Mouse (Mus musculus) myocyte (in vitro differentiated cells): ENCODE measurements around the gene B230219D22Rik. TPM values are rescaled to one million over a fixed set of nuclear protein-coding genes. Genes with fewer than 3 reads are reported as not detected.

Experiments used
- H3K27me3 ChIP-seq: one replicate; pipeline ENCODE4 v1.6.1; 2011; ENCODE audit not compliant: control insufficient read depth, insufficient read depth, insufficient read length
- H3K36me3 ChIP-seq: one replicate; pipeline ENCODE4 v1.6.1; 2011; ENCODE audit not compliant: control insufficient read depth, insufficient read depth
- H3K4me2 ChIP-seq: one replicate; pipeline ENCODE4 v1.6.1; 2011; ENCODE audit warnings: low read depth, control low read depth
- H3K4me3 ChIP-seq: one replicate; pipeline ENCODE4 v1.5.1; 2011; ENCODE audit warnings: mild to moderate bottlenecking, control low read depth, moderate library complexity
- H3K79me2 ChIP-seq: one replicate; pipeline ENCODE4 v1.6.1; 2011; ENCODE audit not compliant: control insufficient read depth, insufficient read depth
- H3ac ChIP-seq: one replicate; pipeline ENCODE4 v1.6.1; 2011; ENCODE audit not compliant: control insufficient read depth, insufficient read length
- CEBPB ChIP-seq: IDR thresholded peaks from 2 replicates; pipeline ENCODE4 v1.6.1; 2011; ENCODE audit warnings: mild to moderate bottlenecking, moderate library complexity; ENCODE audit not compliant: poor library complexity, insufficient read depth, severe bottlenecking
- E2F4 ChIP-seq: IDR thresholded peaks from one replicate; pipeline ENCODE4 v1.6.1; 2011; ENCODE audit warnings: mild to moderate bottlenecking, control low read depth, moderate library complexity; ENCODE audit not compliant: insufficient read depth
- MAX ChIP-seq: IDR thresholded peaks from one replicate; pipeline ENCODE4 v1.6.1; 2011; ENCODE audit warnings: low read depth, mild to moderate bottlenecking, control low read depth
- MYOD1 ChIP-seq, 3 experiments: IDR thresholded peaks; one replicate each; pipeline ENCODE4 v1.6.1; 2011; ENCODE audit warnings: control low read depth in 2 of 3, low read depth in 2 of 3, mild to moderate bottlenecking in 2 of 3, moderate library complexity in 1 of 3; ENCODE audit not compliant: insufficient read length in 2 of 3, control insufficient read depth in 1 of 3
- MYOG ChIP-seq, 3 experiments: IDR thresholded peaks; one replicate each; pipeline ENCODE4 v1.6.1; 2011; ENCODE audit warnings: control low read depth in 2 of 3, low read depth in 2 of 3, mild to moderate bottlenecking in 2 of 3; ENCODE audit not compliant: insufficient read length in 2 of 3, control insufficient read depth in 1 of 3, insufficient read depth in 1 of 3
- POLR2A ChIP-seq: IDR thresholded peaks from one replicate; pipeline ENCODE4 v1.6.1; 2011; ENCODE audit warnings: low read depth, mild to moderate bottlenecking, control low read depth, moderate library complexity; ENCODE audit not compliant: insufficient read length
- POLR2AphosphoS2 ChIP-seq: IDR thresholded peaks from one replicate; pipeline ENCODE4 v1.6.1; 2011; ENCODE audit warnings: low read depth, control low read depth; ENCODE audit not compliant: insufficient read length
- REST ChIP-seq: IDR thresholded peaks from one replicate; pipeline ENCODE4 v1.6.1; 2011; ENCODE audit warnings: mild to moderate bottlenecking, control low read depth, moderate library complexity; ENCODE audit not compliant: insufficient read depth, insufficient read length
- SRF ChIP-seq: IDR thresholded peaks from one replicate; pipeline ENCODE4 v1.6.1; 2011; ENCODE audit warnings: low read depth; ENCODE audit not compliant: control insufficient read depth, insufficient read length
- TCF12 ChIP-seq: IDR thresholded peaks from one replicate; pipeline ENCODE4 v1.6.1; 2011; ENCODE audit warnings: mild to moderate bottlenecking, control low read depth; ENCODE audit not compliant: poor library complexity, insufficient read depth, severe bottlenecking
- TCF3 ChIP-seq: IDR thresholded peaks from one replicate; pipeline ENCODE4 v1.6.1; 2011; ENCODE audit warnings: low read depth, control low read depth; ENCODE audit not compliant: insufficient read length
- USF1 ChIP-seq: IDR thresholded peaks from one replicate; pipeline ENCODE4 v1.6.1; 2011; ENCODE audit warnings: low read depth, mild to moderate bottlenecking, control low read depth, moderate library complexity
- polyA plus RNA-seq: library from polyadenylated mRNA; unstranded; fragments of >200 nt; fragmentation: generic; extraction: Trizol; gene quantifications from one replicate; pipeline ENCODE4 v1.2.1, GENCODE M21; 2012; ENCODE audit warnings: missing spikeins

Gene B230219D22Rik
- polyA plus RNA-seq, 1 experiment = 18.2 TPM

DNA sequence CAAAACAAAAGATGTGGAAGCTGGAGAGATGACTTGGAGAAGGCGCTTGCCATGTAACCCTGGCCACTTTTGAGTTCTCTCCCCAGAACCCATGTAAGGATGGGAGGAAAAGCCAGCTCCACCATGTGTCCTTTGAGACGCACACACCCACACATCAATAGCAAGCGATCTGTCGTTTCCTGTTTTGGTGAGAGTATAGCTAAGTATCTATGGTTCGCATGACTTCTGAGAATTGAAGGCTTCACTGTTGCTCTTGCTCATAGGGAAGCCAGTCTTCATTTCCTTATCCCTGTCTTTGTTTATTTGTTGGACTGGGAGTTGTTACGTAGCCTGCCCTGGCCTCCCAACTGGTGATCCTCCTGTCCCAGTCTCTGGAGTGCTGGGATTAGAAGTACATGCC is 20.2 kb upstream of the B230219D22Rik start:
- peaks cover 48% of the 10 kb centered on the region for H3K36me3 ChIP-seq
- no peaks in the 10 kb centered on the region for H3K79me2 ChIP-seq
- TF ChIP-seq E2F4 (no peak), MYOD1 (IDR thresholded peaks at IDR 0.05; ENCODE audit: control insufficient read depth in 1 of 3, insufficient read length in 2 of 3, low read depth in 2 of 3) (no peak), REST (no peak), TCF12 (no peak), TCF3 (no peak), MYOG (IDR thresholded peaks at IDR 0.05; ENCODE audit: control insufficient read depth in 1 of 3, insufficient read depth in 1 of 3, insufficient read length in 2 of 3, low read depth in 2 of 3) (no peak), CEBPB (no peak), USF1 (no peak), POLR2AphosphoS2 (no peak), POLR2A (no peak), MAX (no peak), SRF (no peak)
- H3K4me3 ChIP-seq = no peak overlapping the region
- H3K27me3 ChIP-seq = no peaks in the 10 kb centered on the region
- H3K4me2 ChIP-seq = no peak overlapping the region
- no peak overlapping the region for H3ac ChIP-seq

DNA sequence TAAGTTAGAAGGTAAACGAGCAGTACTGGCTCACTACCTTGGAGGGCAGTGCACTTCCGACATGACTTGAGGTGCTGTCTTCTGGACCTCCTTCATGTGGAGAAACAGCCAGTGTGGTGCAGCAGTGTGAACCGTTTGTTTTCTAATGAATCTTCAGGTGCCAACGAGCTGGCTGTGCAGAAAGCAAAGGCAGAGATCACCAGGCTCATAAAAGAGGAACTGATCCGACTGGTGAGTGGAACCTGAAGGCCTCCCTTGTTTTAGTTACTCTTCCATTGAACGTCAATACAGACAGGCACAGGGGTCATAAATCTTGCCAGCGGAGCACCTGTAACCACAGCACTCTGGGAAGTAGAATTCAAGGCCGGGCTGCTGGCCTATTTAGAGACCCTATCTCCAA is 15.6 kb upstream of the B230219D22Rik start:
- Histone ChIP-seq H3K79me2 (no peaks in the 10 kb centered on the region), H3ac (no peak overlapping the region), H3K4me2 (no peak overlapping the region), H3K27me3 (no peaks in the 10 kb centered on the region), H3K4me3 (no peak overlapping the region), H3K36me3 (peaks cover 43% of the 10 kb centered on the region)
- TF ChIP-seq SRF = no peak
- TF ChIP-seq TCF12 = no peak
- TF ChIP-seq TCF3 = no peak
- no peak for TF ChIP-seq E2F4
- TF ChIP-seq MYOG (IDR thresholded peaks at IDR 0.05; ENCODE audit: control insufficient read depth in 1 of 3, insufficient read depth in 1 of 3, insufficient read length in 2 of 3, low read depth in 2 of 3) = no peak

DNA sequence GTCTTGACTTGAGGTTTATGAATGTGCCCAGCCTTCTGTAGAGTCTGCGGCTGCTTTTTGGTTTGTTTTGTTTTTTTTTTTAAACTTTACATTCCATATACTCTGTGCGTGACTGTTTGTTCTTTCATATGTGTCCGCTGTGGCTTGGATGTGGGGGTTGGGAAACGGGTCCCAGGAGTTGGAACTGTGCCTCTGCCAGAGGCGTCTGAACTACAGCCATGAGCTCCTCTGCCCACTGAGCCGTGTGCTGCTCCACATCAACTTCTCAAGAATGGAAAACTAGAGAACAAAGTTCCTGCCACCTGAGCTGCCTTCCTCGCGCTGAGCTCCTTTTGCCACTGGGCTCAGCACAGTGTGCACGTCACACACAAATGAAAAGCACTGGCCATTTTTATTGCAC is 10.7 kb upstream of the B230219D22Rik start:
- Histone ChIP-seq H3K4me3 (no peak overlapping the region), H3K79me2 (no peaks in the 10 kb centered on the region), H3K36me3 (peaks cover 27% of the 10 kb centered on the region), H3ac (no peak overlapping the region), H3K4me2 (no peak overlapping the region), H3K27me3 (no peaks in the 10 kb centered on the region)
- TF ChIP-seq USF1 (no peak), SRF (no peak), MYOG (IDR thresholded peaks at IDR 0.05; ENCODE audit: control insufficient read depth in 1 of 3, insufficient read depth in 1 of 3, insufficient read length in 2 of 3, low read depth in 2 of 3) (no peak), CEBPB (no peak), TCF12 (no peak), TCF3 (no peak), REST (no peak)

DNA sequence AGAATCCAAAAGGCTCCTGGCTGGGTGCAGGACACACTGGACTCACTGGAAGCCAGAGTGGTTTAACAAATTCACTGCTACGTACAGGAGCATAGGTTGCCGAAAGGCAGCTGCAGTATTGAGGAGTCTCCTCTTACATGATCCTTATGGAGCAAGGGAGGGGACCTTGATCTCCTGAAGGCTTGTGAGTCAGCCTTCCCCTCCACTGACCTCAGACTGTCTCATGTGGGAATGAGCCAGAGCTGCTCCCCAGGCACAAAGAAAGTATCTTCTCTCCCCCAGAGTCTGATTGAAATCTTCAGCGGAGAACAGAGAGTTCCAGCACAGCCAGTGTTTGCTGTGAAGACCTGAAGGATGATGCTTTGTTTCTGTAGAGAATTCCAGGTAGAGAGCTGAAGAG is 9.3 kb upstream of the B230219D22Rik start:
- Histone ChIP-seq H3K27me3 (no peaks in the 10 kb centered on the region), H3K79me2 (no peaks in the 10 kb centered on the region), H3K36me3 (peaks cover 16% of the 10 kb centered on the region), H3K4me2 (no peak overlapping the region), H3ac (no peak overlapping the region), H3K4me3 (no peak overlapping the region)
- TF ChIP-seq USF1 (no peak), CEBPB (no peak), POLR2A (no peak), POLR2AphosphoS2 (no peak), TCF12 (no peak), MAX (no peak), SRF (no peak), TCF3 (no peak), MYOG (IDR thresholded peaks at IDR 0.05; ENCODE audit: control insufficient read depth in 1 of 3, insufficient read depth in 1 of 3, insufficient read length in 2 of 3, low read depth in 2 of 3) (no peak), E2F4 (no peak)

DNA sequence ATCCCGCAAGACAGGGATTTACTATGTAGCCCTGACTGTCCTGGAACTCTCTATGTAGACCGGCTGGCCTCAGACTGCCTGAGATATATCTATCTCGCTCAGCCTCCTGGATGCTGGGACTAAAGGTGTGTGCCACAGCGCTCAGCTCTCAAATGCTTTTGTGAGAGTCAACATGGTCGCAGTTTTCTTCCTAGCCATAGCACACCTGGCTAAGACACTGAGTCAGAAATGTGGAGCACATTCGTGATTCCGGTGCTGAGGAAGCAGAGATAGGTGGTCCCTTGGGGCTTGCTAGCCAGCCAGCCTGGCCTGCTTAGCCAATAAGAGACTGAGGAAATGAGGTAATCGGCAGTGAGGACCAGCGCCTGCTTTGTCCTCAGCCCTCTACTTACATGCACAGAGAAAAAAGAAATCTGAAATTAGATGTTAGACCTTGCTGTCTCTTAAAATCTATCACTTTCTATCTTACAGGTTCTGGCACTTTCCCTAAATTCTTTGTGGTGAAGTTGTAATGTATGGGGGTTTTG is 6.8 kb upstream of the B230219D22Rik start:
- no peak overlapping the region for H3ac ChIP-seq
- H3K36me3 ChIP-seq = peaks cover 4% of the 10 kb centered on the region
- H3K27me3 ChIP-seq = no peaks in the 10 kb centered on the region
- no peak for TF ChIP-seq SRF
- H3K4me3 ChIP-seq = no peak overlapping the region
- H3K79me2 ChIP-seq = no peaks in the 10 kb centered on the region
- no peak overlapping the region for H3K4me2 ChIP-seq
